Mouse (Mus musculus) gastrocnemius, adult 2 months (tissue): ENCODE data around the gene Rnf126. TPM values are rescaled to one million over a fixed set of nuclear protein-coding genes. Genes with fewer than 3 reads are reported as not detected.
A peak's percentile ranks its signal among the peaks of the same experiment; 100 is the strongest.

Experiments
- DNase-seq: peaks from one replicate; pipeline ENCODE4 v3.0.0; 2022
- H3K27ac ChIP-seq: fragments of 200-600 bp; 2 replicates; pipeline ENCODE4 v1.8.1; 2022; ENCODE audit warnings: mild to moderate bottlenecking
- H3K4me3 ChIP-seq: fragments of 200-600 bp; 2 replicates; pipeline ENCODE4 v1.8.1; 2022; ENCODE audit warnings: mild to moderate bottlenecking, moderate library complexity
- CTCF ChIP-seq: fragments of 200-600 bp; IDR thresholded peaks from 2 replicates; pipeline ENCODE4 v1.8.1; 2022; ENCODE audit warnings: antibody characterized with exemption, mild to moderate bottlenecking, moderate library complexity
- intact Hi-C: fragments of 180-260 bp; cut with DNase I; formaldehyde crosslinking; loops from one replicate; pipeline ENCODE4 v1.15.1; 2025
- total RNA-seq, 2 experiments: library from RNA; stranded (reverse); gene quantifications; 2 replicates each; pipeline ENCODE4 v1.2.3; 2021

Gene Rnf126
- total RNA-seq, 2 experiments from 2014 or later: 46.1 to 53.6 TPM

GRCm38 (mm10) chr10:79735361-79735760 lies 31.4 kb downstream of the Rnf126 start:
- H3K4me3 ChIP-seq: no peak overlapping the region
- no peak for TF ChIP-seq CTCF
- H3K27ac ChIP-seq: no peak overlapping the region
- peak; percentile 23 for DNase-seq
- intact Hi-C loops: no loop called here

GRCm38 (mm10) chr10:79733847-79734246 lies 32.9 kb downstream of the Rnf126 start:
- intact Hi-C loops: no loop called here

GRCm38 (mm10) chr10:79732500-79732899 lies 34.3 kb downstream of the Rnf126 start:
- DNase-seq: peak; percentile 23
- Histone ChIP-seq H3K27ac (no peak overlapping the region), H3K4me3 (no peak overlapping the region)
- peak; percentile 69 for TF ChIP-seq CTCF
- intact Hi-C loops: no loop called here

More at GRCm38 (mm10) chr10:79733847-79734246, 32.9 kb downstream of the Rnf126 start:
- Histone ChIP-seq H3K4me3 (no peak overlapping the region), H3K27ac (no peak overlapping the region)
- no peak for TF ChIP-seq CTCF
- peak; percentile 14 for DNase-seq

- Histone ChIP-seq H3K4me3 (peak overlapping the region; percentile 49), H3K27ac (peak overlapping the region; percentile 84)
- intact Hi-C loops: no loop called here
- DNase-seq: peak; percentile 75
- TF ChIP-seq CTCF: no peak
These were observed 37.3 kb downstream of the Rnf126 start for GRCm38 (mm10) chr10:79729357-79729965.

- peak; percentile 66 for DNase-seq
- intact Hi-C loops: no loop called here
- Histone ChIP-seq H3K4me3 (peak overlapping the region; percentile 49), H3K27ac (peak overlapping the region; percentile 84)
- no peak for TF ChIP-seq CTCF
These were observed 38.2 kb downstream of the Rnf126 start for GRCm38 (mm10) chr10:79728323-79729249.

GRCm38 (mm10) chr10:79726090-79726489 lies 40.7 kb downstream of the Rnf126 start:
- peak; percentile 82 for DNase-seq
- intact Hi-C loops: no loop called here
- TF ChIP-seq CTCF: peak; percentile 74
- H3K27ac ChIP-seq: no peak overlapping the region
- no peak overlapping the region for H3K4me3 ChIP-seq

- no peak overlapping the region for H3K27ac ChIP-seq
- H3K4me3 ChIP-seq: no peak overlapping the region
- intact Hi-C loops: no loop called here
- TF ChIP-seq CTCF: no peak
- no peak for DNase-seq
These were observed 43.1 kb downstream of the Rnf126 start for GRCm38 (mm10) chr10:79723692-79724091.

- TF ChIP-seq CTCF: no peak
- DNase-seq: no peak
- Histone ChIP-seq H3K27ac (no peak overlapping the region), H3K4me3 (no peak overlapping the region)
- intact Hi-C loops: no loop called here
These were observed 43.7 kb downstream of the Rnf126 start for GRCm38 (mm10) chr10:79723047-79723446.

- no peak for TF ChIP-seq CTCF
- Histone ChIP-seq H3K4me3 (no peak overlapping the region), H3K27ac (no peak overlapping the region)
- DNase-seq: no peak
- intact Hi-C loops: no loop called here
These were observed 45.7 kb downstream of the Rnf126 start for GRCm38 (mm10) chr10:79721089-79721488.

GRCm38 (mm10) chr10:79717640-79718357 lies 49.0 kb downstream of the Rnf126 start:
- TF ChIP-seq CTCF: no peak
- DNase-seq: peak; percentile 74
- no peak overlapping the region for H3K27ac ChIP-seq
- intact Hi-C loops: no loop called here
- peak overlapping the region; percentile 70 for H3K4me3 ChIP-seq

- intact Hi-C loops: no loop called here
- TF ChIP-seq CTCF: no peak
- DNase-seq: no peak
- no peak overlapping the region for H3K27ac ChIP-seq
- H3K4me3 ChIP-seq: peak overlapping the region; percentile 70
These were observed 49.8 kb downstream of the Rnf126 start for GRCm38 (mm10) chr10:79716988-79717355.

GRCm38 (mm10) chr10:79716254-79716987 lies 50.3 kb downstream of the Rnf126 start, which contains the start of gene Hcn2:
Gene Hcn2 (plus strand): TSS chr10:79716634.
- Histone ChIP-seq H3K27ac (no peak within 1 kb of the TSS), H3K4me3 (peak within 1 kb of the TSS; percentile 70)
- intact Hi-C loops: no loop called here
- no peak for DNase-seq
- no peak for TF ChIP-seq CTCF
